Mouse (Mus musculus): ENCODE results near the gene Kif1bp.

GRCm38 (mm10) chr10:62556558-62556901, 21.7 kb downstream of the Kif1bp start:
- TF ChIP-seq GATA1 (IDR thresholded peaks at IDR 0.05; ENCODE audit: borderline replicate concordance, low read length) (no peak), FLI1 (IDR thresholded peaks at IDR 0.05; ENCODE audit: low read length) (no peak)
